Mouse (Mus musculus) bone marrow macrophage, adult 2 months (primary cell): ENCODE data around the gene Gm7138.
"Not testable (repeated sequence)": the region's sequence is repeated elsewhere in the genome, so short reads cannot be mapped to it uniquely, and the experiment has no call there.

Source experiments
- CTCF ChIP-seq: IDR thresholded peaks from 2 replicates; pipeline ENCODE4 v1.5.1; 2012; ENCODE audit warnings: low read depth, mild to moderate bottlenecking, low read length, moderate library complexity
- POLR2A ChIP-seq: IDR thresholded peaks from 2 replicates; pipeline ENCODE4 v1.6.1; 2012; ENCODE audit warnings: mild to moderate bottlenecking, low read depth, low read length, borderline replicate concordance

DNA sequence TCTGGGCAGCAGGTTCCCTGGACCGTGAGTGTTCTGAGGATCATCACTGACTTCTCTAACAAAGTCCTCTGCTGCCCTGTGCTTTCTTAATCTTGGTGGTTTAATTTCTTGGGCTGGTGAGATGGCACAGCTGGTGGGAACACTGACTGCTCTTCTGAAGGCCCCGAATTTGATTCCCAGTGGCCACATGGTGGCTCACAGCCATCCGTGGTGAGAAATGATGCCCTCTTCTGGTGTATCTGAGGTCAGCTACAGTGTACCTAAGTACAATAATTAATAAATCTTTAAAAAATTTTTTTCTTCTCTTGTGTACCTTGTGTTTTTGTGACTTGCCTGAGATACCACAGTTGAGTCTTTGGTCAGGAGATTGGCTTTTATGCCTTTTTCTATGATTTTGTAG, 24.4 kb downstream of the Gm7138 start:
- not testable (repeated sequence) for TF ChIP-seq CTCF, POLR2A
